Mouse (Mus musculus) mammary gland, adult 2 months (tissue): ENCODE results near the gene Npw. TPM values are rescaled to one million over a fixed set of nuclear protein-coding genes. Genes with fewer than 3 reads are reported as not detected.

Experiments
- polyA plus RNA-seq: library from polyadenylated mRNA; depleted of rRNA; stranded (reverse); fragments of >200 nt; gene quantifications from 2 replicates; pipeline ENCODE4 v1.2.3, GENCODE M21; 2012; ENCODE audit warnings: low replicate concordance; rRNA removed

Npw gene
- 1.4 TPM in 2 replicates for polyA plus RNA-seq

DNA sequence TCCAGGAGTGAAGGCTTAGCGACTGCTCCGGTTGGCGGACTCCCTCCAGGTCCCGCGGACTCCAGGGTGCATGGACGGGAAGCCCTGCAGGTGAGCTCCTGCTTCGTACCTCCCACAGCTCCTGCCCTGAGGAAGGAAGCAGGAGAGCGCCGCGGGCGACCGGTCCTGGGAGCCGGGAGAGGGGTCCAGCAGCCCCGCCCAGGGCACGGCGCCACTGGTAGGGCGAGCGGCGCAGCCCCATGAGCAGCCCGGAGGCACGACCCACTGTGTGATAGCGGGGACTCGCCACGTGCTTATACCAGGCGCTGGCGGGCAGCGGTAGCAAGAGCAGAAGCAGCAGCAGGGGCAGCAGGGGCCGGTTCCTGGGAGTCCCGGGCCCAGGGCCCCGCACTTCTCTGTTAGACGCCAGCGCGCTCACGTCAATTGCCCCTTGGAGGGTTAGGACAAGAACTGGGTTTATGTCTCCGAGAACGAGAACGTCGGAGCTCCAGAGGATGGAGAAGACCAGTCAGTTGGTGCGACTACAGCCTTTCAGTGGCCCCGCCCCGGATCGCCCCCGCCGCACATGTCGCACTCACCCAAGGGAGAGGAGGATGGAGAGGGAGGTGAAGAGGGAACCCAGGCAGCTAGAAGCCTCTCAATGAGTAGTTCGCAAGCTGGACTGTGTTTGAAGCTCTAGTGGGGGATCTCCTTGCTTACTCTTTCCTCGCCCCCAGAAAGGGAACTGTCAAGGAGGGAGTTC is at the start of gene Npw:
Gene Npw, minus strand, starts transcription at position 441 of the 742 bp plus-strand sequence.

DNA sequence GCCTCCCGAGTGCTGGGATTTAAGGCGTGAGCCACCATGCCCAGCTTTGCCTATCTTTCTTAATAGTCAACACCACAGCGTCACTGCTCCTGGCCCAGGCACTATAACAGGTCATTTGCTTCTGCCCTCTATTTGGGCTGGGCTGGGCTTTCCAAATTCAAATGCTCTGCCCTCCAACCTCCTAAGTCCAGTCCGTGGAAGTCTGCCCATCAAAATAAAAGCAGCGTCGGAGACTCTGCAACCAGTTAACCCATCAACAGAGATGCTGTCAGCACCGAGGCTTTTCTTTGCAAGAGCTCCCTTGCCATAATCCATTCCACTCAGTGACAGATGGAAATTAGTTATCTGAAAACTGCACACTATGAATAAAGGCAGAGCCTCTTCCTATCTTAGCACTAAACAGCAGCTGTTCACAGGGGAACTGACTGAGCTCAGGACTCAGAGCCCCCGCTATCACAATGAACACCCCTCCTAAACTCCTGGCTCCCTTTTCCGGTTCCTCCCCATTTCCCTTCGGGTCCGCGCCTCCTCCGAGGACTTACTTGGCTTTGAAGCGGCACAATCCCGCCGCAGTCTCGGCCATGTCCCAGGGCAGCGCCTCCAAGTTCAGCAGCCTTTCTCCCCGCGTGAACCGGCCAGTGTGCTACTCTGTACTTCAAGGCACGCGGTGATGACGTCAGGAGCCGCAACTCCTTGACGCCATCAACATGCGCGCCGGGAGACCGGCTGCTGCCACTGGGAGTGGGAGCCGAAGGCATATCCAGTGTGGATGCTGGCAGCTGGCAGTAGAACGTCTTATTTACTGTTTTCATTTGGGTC is 48.9 kb upstream of the Npw start, which contains the start of gene Tbl3:
Gene Tbl3, minus strand, starts transcription at position 679 of the 819 bp plus-strand sequence.

DNA sequence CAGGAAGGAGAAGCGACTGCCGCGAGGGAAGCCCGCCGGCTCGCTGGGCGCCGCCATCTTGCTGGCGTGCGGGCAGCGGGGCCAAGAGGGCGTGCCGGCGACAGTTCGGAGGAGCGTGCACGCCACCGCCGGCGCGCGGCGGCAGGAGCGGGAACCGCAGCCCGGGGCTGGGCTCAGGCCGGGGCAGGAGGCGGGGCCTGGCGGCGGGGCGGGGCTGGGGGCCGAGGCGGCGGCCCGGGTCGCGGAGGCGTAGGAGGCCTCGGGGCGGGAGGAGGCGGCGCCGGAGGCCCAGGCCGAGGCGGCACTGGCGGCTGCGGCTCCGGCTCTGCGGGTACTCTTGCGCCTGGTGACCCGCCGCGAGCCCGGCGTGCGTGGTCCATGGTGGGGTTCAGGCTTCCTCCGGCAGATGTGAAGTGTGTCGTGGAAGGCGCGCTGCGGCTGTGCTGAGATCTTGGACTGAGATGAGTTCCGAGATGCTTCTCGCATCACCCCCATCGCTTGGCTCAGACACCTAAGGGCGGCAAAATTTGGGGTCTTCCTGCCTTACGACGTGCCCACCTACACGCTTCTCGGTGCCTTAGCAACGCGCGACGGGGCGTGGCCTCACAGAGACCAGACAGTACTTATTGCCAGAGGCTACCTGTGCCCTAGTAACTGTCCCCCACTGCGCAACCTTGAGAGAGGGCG is 37.9 kb upstream of the Npw start, which contains the start of the genes Gfer and Noxo1:
Gene Gfer, minus strand, starts transcription at position 146 of the 687 bp plus-strand sequence.
Gene Noxo1, plus strand, starts transcription at position 224 of the 687 bp plus-strand sequence.

DNA sequence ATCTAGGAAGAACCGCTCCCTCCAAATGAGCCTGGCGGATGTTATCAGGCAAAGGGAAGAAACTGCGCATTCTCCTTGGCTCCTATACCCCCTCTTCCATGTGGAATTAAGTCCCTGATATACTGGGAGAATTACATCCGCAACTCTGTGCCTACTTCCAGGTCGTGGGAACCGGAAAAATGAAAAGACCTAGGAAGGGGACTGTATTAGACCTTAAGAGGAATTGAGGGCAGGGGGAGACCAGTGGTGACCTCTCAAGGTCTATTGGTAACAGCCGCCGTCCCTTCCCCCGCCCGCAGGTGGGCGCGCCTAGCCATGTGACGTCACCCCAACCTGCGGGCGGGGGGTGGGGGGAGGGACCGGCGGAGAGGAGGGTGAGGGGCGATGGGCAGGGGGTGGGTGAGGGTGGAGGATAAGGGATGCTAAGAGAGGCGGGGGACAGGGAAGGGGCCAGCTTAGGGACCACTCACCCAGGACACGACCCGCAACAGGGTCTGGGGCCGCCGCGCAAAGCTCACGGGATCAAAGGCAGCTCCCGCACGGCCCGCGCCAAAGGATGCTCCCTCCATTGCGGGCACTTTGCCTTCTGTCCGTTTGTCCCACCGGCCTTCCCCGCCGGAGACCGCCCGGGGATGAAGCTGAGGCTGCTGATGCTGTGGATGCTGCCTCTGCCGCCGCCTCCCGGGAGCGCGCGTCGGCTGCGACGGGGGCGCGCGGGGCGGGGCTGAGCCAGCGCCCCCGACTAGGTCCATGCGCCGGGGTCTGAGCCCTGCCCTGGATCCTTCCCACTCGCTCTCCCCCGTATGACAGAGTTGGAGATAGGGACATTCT is 31.2 kb upstream of the Npw start, which contains the start of gene Syngr3:
Gene Syngr3, minus strand, starts transcription at position 705 of the 831 bp plus-strand sequence.

DNA sequence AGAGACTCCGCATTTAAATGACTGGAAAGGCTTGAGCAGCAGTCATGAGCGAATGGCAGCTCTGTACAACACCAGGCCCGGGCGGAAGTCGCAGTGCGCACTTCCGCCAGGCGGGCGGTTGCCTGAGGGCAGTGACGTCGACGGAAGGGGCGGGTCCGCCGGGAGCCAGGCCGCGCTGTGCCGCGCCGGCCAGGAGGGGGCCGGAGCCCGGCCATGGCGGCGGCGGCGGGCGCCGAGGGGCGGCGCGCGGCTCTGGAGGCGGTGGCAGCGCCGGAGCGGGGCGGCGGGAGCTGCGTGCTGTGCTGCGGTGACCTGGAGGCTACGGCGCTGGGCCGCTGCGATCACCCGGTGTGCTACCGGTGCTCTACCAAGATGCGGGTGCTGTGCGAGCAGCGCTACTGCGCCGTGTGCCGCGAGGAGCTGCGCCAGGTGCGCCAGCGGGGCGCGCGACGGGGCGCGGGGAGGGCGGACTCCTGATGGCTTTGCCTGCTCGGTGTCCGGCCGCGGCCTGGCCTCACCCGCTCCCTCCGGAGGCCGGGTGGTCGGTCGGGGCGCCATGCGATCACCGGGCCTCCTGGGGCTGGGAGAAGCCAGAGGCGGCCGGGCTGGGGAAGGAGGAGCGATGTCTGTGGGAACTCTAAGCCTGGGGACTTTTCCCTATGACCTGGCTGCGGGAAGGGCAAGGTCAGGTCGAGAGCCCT is 11.4 kb upstream of the Npw start, which contains the start of gene Zfp598:
Gene Zfp598, plus strand, starts transcription at position 143 of the 701 bp plus-strand sequence.

DNA sequence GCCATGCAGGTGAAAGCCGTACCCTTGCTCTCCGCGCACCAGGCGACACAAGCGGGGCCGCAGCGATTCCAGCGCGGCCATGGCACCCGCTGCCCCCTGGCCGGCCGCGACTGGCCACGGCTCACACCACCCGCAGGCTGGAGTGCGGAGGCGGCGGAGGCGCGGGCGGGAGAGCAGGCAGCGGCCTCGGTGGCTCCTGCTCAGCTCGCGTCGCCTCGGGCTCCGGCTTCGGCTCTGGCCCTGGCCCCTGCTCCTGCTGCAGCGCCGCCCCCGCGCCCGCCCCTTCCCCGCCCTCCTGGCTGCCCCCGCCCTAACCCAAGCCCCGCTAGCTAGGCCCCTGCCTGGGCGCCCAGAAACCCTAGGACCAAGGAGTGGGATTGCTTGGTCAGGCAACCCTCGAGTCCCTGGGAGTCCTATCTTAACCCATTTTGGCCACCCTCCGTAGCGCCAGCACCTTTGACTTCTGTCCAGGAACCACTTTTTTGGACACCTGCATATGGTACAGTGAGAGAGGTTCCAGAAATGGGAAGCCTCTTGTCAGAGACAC is 8.1 kb downstream of the Npw start, which contains the start of gene Slc9a3r2:
Gene Slc9a3r2, minus strand, starts transcription at position 258 of the 547 bp plus-strand sequence.

DNA sequence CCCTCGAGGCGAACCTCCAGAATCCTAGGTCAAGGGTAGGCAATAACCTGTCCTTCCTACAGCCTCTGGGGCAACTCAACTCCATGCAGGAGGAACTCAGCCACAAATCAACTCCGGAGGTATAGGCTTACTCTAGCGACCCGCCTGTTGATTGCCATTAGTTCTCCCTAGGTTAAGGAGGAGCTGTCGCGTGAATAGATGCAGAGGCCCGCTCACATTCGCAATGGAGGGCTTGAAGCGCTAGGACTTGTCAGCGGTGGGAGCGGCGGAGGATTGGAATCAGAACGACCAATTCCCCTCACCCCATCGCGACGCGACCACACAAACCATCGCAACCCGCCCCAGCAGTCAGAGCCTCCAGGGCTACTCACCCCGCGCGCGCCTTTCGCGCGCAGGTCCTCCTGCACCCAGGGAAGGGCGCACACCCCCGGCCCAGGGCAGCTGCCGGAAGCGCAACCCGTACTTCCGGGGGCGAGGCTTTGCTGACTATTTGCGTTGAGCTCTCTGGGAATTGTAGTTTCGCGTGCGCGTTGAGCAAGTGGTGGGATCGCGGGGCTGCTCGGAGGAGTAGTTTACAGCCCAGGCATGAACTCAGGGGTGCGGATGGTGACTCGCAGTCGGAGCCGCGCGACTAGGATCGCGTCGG is 26.0 kb downstream of the Npw start, which contains the start of the genes Tsc2 and Nthl1:
Gene Tsc2, minus strand, starts transcription at position 464 of the 646 bp plus-strand sequence.
Gene Nthl1, plus strand, starts transcription at position 514 of the 646 bp plus-strand sequence.

Other genes with a start within 250 kb of the Npw start
- 121 and 125 TPM in 2 replicates for gene Rnps1, start 243.9 kb downstream of the Npw start, polyA plus RNA-seq
- gene Eci1, start 231.8 kb downstream of the Npw start, polyA plus RNA-seq, result 170 and 281 TPM in 2 replicates
- 6.9 and 11.5 TPM in 2 replicates for gene Dnase1l2, start 215.4 kb downstream of the Npw start, polyA plus RNA-seq
- gene E4f1, start 188.1 kb downstream of the Npw start, polyA plus RNA-seq, result 84.4 and 102 TPM in 2 replicates
- gene Pgp, start 188.1 kb downstream of the Npw start, polyA plus RNA-seq, result 58.4 and 88.6 TPM in 2 replicates
- 2.1 and 3.1 TPM in 2 replicates for gene Bricd5, start 184.6 kb downstream of the Npw start, polyA plus RNA-seq
- 36.1 and 68.2 TPM in 2 replicates for gene Mlst8, start 179.4 kb downstream of the Npw start, polyA plus RNA-seq
- 1.3 and 1.4 TPM in 2 replicates for gene Caskin1, start 169.9 kb downstream of the Npw start, polyA plus RNA-seq
- gene Traf7, start 130.5 kb downstream of the Npw start, polyA plus RNA-seq, result 207 and 225 TPM in 2 replicates
- 1.3 and 1.8 TPM in 2 replicates for gene Rab26, start 124.2 kb downstream of the Npw start, polyA plus RNA-seq
- 78.7 and 102 TPM in 2 replicates for gene Pkd1, start 108.6 kb downstream of the Npw start, polyA plus RNA-seq
- 176 and 242 TPM in 2 replicates for gene Tsc2, start 25.8 kb downstream of the Npw start, polyA plus RNA-seq
- 11.9 and 14.0 TPM in 2 replicates for gene Nthl1, start 25.8 kb downstream of the Npw start, polyA plus RNA-seq
- gene Slc9a3r2, start 8.1 kb downstream of the Npw start, polyA plus RNA-seq, result 101 and 134 TPM in 2 replicates
- 81.2 and 105 TPM in 2 replicates for gene Zfp598, start 11.2 kb upstream of the Npw start, polyA plus RNA-seq
- 0.53 and 0.68 TPM in 2 replicates for gene Syngr3, start 31.5 kb upstream of the Npw start, polyA plus RNA-seq
- gene Gfer, start 37.7 kb upstream of the Npw start, polyA plus RNA-seq, result 19.5 and 47.8 TPM in 2 replicates
- 15.3 and 20.5 TPM in 2 replicates for gene Noxo1, start 37.8 kb upstream of the Npw start, polyA plus RNA-seq
- gene Tbl3, start 49.2 kb upstream of the Npw start, polyA plus RNA-seq, result 68.7 and 69.0 TPM in 2 replicates
- 0.29 and 0.32 TPM in 2 replicates for gene Rnf151, start 59.6 kb upstream of the Npw start, polyA plus RNA-seq
- gene Rps2, start 59.7 kb upstream of the Npw start, polyA plus RNA-seq, result 3,623 and 3,713 TPM in 2 replicates
- 314 and 333 TPM in 2 replicates for gene Ndufb10, start 66.0 kb upstream of the Npw start, polyA plus RNA-seq
- gene Rpl3l, start 69.4 kb upstream of the Npw start, polyA plus RNA-seq, result 0.10 and 83.4 TPM in 2 replicates
- 103 and 146 TPM in 2 replicates for gene Msrb1, start 78.2 kb upstream of the Npw start, polyA plus RNA-seq
- 20.7 and 49.9 TPM in 2 replicates for gene Hs3st6, start 94.5 kb upstream of the Npw start, polyA plus RNA-seq
- 0.16 TPM in 1 of 2 replicates, not detected in the other for gene Meiob, start 145.8 kb upstream of the Npw start, polyA plus RNA-seq
- gene Hagh, start 181.7 kb upstream of the Npw start, polyA plus RNA-seq, result 160 and 221 TPM in 2 replicates
- 13.5 and 15.0 TPM in 2 replicates for gene Fahd1, start 191.9 kb upstream of the Npw start, polyA plus RNA-seq
- gene Igfals, start 207.5 kb upstream of the Npw start, polyA plus RNA-seq, result 66.4 and 103 TPM in 2 replicates
- gene Nubp2, start 227.9 kb upstream of the Npw start, polyA plus RNA-seq, result 35.0 and 44.2 TPM in 2 replicates
- gene Spsb3, start 228.2 kb upstream of the Npw start, polyA plus RNA-seq, result 84.0 and 161 TPM in 2 replicates
- gene Eme2, start 236.6 kb upstream of the Npw start, polyA plus RNA-seq, result 35.4 and 48.3 TPM in 2 replicates
- 108 and 263 TPM in 2 replicates for gene Mrps34, start 236.7 kb upstream of the Npw start, polyA plus RNA-seq
- gene Nme3, start 238.0 kb upstream of the Npw start, polyA plus RNA-seq, result 50.7 and 54.5 TPM in 2 replicates